Mouse (Mus musculus): ENCODE results near the gene Cox19.

DNA sequence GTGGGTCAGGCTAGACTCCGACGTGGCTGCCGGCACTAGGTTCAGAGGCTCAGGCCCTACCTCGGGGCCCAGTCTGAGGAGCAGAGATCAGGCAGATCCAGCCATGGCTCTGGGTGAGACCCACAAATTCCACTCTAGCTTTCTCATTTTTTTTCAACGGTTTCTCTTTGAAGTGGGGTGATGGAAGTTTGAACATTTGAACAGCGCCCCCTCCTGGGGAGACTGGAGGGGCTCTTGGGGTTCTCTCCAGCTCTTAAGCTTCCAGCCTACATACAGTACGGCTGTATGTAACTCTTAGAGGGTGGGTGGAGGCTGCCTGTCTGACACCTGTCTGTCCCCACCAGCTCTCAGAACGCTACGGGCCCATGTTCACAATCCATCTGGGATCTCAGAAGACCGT, 2.3 kb upstream of the Cox19 start:
- TF ChIP-seq GATA1 (IDR thresholded peaks at IDR 0.05; ENCODE audit: borderline replicate concordance, low read length): no peak
- TF ChIP-seq FLI1 (IDR thresholded peaks at IDR 0.05; ENCODE audit: low read length): no peak
